Mouse (Mus musculus): ENCODE data around the gene Scn2a.

GRCm38 (mm10) chr2:65620556-65621166, at the start of gene Scn2a:
- TF ChIP-seq CTCF (IDR thresholded peaks at IDR 0.05; ENCODE audit: insufficient read depth, low read length): no peak
- TF ChIP-seq POLR2A (IDR thresholded peaks at IDR 0.05; ENCODE audit: borderline replicate concordance, extremely low read depth, low read depth, low read length): no peak
